Mouse (Mus musculus) left cerebral cortex, postnatal 10 days (tissue): ENCODE results near the gene Ppp1r18. TPM values are rescaled to one million over a fixed set of nuclear protein-coding genes. Genes with fewer than 3 reads are reported as not detected.

ENCODE experiments used
- DNase-seq, 2 experiments: peaks; one replicate each; pipeline ENCODE4 v3.0.0; 2021 to 2022; ENCODE audit warnings: low spot score in 2 of 2, mixed read lengths in 1 of 2; ENCODE audit errors: extremely low spot score in 1 of 2
- intact Hi-C: fragments of 180-260 bp; cut with DNase I; formaldehyde crosslinking; loops from one replicate; pipeline ENCODE4 v1.15.1; 2025
- total RNA-seq, 2 experiments: library from RNA; stranded (reverse); gene quantifications; 2 replicates each; pipeline ENCODE4 v1.2.3; 2021

The Ppp1r18 gene
- total RNA-seq, 2 experiments from 2014 or later: 20.6 to 23.6 TPM

GRCm38 (mm10) chr17:35897644-35898573, 32.5 kb downstream of the Ppp1r18 start:
- intact Hi-C loops: no loop called here
- no peak for DNase-seq

- intact Hi-C loops: no loop called here
- DNase-seq: no peak
Measured at GRCm38 (mm10) chr17:35900636-35901035, 35.2 kb downstream of the Ppp1r18 start.

- DNase-seq: peak in 1 of 2 experiments; percentile 81
- intact Hi-C loops: no loop called here
Measured at GRCm38 (mm10) chr17:35903343-35903991, 38.1 kb downstream of the Ppp1r18 start.

- DNase-seq: no peak
- intact Hi-C loops: no loop called here
Measured at GRCm38 (mm10) chr17:35903992-35904355, 38.6 kb downstream of the Ppp1r18 start.

- no peak for DNase-seq
- intact Hi-C loops: no loop called here
Measured at GRCm38 (mm10) chr17:35905587-35905986, 40.2 kb downstream of the Ppp1r18 start.

- intact Hi-C loops: no loop called here
- no peak for DNase-seq
Measured at GRCm38 (mm10) chr17:35907609-35908008, 42.2 kb downstream of the Ppp1r18 start.

- DNase-seq: no peak
Measured at GRCm38 (mm10) chr17:35909186-35909918, 44.0 kb downstream of the Ppp1r18 start.

GRCm38 (mm10) chr17:35909919-35910369, 44.6 kb downstream of the Ppp1r18 start, which contains the start of gene Atat1:
Gene Atat1 (minus strand): TSS chr17:35910075.
- DNase-seq: peak; percentile 92 to 98
- intact Hi-C loops: no loop called here

More at GRCm38 (mm10) chr17:35909186-35909918, 44.0 kb downstream of the Ppp1r18 start:
- intact Hi-C loops: no loop called here

- no peak for DNase-seq
- intact Hi-C loops: no loop called here
Measured at GRCm38 (mm10) chr17:35914975-35915374, 49.6 kb downstream of the Ppp1r18 start.

GRCm38 (mm10) chr17:35915538-35916296, 50.3 kb downstream of the Ppp1r18 start:
- no peak for DNase-seq
- intact Hi-C loops: no loop called here

GRCm38 (mm10) chr17:35916297-35917142, 51.1 kb downstream of the Ppp1r18 start, which contains the start of the genes Mrps18b and Ppp1r10:
Gene Mrps18b (minus strand): TSS chr17:35916389.
Gene Ppp1r10 (plus strand): TSS chr17:35916434.
- peak; percentile 99 to 100 for DNase-seq
- intact Hi-C loops: no loop called here

- intact Hi-C loops: no loop called here
- no peak for DNase-seq
Measured at GRCm38 (mm10) chr17:35917143-35917462, 51.7 kb downstream of the Ppp1r18 start.

- DNase-seq: peak; percentile 65 to 67
- intact Hi-C loops: no loop called here
Measured at GRCm38 (mm10) chr17:35917463-35918251, 52.3 kb downstream of the Ppp1r18 start.

GRCm38 (mm10) chr17:35918276-35919059, 53.1 kb downstream of the Ppp1r18 start:
- DNase-seq: peak in 1 of 2 experiments; percentile 66
- intact Hi-C loops: no loop called here

GRCm38 (mm10) chr17:35919060-35919715, 53.8 kb downstream of the Ppp1r18 start:
- intact Hi-C loops: no loop called here
- DNase-seq: peak; percentile 94 to 98

- no peak for DNase-seq
- intact Hi-C loops: no loop called here
Measured at GRCm38 (mm10) chr17:35919864-35920301, 54.5 kb downstream of the Ppp1r18 start.
